Mouse (Mus musculus): ENCODE results near the gene Rnf212b.

Gene Rnf212b

DNA sequence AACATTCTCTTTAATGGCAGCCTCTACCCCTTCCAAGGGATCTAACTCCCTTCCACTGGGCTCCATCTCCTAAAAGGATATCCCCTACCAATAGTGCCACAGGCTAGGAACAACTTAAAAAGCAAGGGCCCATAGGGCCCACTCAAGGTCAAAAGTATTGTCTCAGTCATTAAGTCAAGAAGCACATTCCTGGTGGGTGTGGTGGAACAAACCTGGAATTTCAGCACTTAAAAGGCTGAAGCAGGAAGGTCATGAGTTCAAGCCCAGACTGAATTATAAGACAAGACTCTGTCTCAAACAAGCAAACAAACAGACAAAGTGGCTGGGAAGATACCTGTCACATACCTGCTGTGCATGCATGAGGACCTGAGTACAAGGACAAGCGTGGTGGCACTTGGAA is 18.0 kb upstream of the Rnf212b start:
- DNase-seq (ENCODE audit: extremely low read depth, low read depth, low spot score): no peak

DNA sequence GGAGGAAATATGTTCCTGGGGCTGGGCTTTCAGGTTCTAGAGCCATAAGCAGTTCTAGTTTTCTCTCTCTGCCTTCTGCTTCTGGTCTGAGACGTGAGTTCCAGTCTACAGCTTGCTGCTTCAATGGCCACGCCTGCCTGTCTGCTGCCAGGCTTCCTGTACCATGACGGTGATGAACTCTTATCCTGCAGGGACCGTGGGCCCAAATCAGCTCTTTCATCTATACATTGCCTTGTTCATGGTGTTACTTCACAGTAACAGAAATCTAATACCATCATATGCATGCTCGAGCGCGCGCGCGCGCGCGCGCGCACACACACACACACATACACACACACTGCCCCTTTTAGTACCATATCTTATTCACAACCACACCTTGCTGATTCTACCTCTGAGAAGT is 17.2 kb upstream of the Rnf212b start:
- DNase-seq (ENCODE audit: extremely low read depth, low read depth, low spot score): no peak

DNA sequence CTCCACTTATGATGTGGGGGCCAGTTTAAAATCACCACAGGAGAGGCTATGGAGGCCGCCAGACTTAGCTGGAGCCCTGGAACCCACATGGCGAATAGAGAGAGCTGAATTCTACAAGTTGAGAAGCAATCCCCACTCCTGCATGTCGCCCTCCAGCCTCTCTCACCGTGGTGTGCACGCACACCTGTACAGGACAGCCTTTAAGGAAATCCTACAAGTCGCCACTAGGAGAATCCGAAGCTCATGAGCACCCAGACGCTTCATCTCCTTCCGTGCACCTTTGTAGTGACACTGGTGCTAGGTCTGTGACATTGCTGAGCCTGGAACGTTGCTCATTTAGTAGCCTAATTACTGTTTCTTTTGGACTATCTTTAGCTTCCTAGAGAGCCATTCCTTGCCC is 14.3 kb upstream of the Rnf212b start:
- DNase-seq (ENCODE audit: extremely low read depth, low read depth, low spot score): no peak

DNA sequence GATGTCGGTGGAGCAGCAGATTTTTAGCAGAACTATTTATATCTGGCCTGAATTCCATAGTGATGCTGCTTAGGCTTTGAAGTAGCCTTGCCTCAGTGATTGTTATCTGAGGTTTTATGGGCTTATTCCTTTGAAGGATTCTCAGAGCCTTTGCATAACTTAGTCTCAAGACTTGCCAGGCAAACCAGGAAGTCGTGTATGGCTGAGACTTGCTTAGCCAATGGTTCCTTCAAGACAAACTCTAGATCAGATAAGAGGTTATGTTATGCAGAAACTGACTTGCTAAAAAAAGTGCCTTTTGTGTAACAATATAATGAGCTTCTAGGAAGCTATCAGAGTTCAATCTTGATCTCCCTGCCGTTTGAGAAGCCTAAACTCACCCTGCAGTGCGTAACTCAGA is 11.5 kb upstream of the Rnf212b start:
- peak; percentile 36 for DNase-seq (ENCODE audit: extremely low read depth, low read depth, low spot score)

DNA sequence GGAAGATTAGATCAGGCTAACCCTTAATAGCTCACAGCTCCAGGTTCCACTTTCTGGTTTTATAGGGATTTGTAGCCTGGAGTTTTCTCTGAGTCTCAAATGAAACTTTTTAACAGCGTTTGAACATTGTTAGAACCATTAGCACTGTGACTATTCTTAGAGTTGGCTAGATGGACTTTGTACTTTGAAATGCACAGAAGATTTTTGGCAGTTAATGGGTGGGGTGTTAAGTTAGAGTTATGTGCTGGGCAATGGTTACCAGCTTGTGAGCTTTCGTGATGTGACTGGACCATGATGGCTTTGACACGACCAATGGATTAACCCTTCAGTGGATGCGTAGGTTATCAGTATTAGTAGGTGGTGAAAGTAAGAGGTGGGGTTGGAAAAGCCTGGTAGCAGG is 7.8 kb upstream of the Rnf212b start:
- no peak for DNase-seq (ENCODE audit: extremely low read depth, low read depth, low spot score)

DNA sequence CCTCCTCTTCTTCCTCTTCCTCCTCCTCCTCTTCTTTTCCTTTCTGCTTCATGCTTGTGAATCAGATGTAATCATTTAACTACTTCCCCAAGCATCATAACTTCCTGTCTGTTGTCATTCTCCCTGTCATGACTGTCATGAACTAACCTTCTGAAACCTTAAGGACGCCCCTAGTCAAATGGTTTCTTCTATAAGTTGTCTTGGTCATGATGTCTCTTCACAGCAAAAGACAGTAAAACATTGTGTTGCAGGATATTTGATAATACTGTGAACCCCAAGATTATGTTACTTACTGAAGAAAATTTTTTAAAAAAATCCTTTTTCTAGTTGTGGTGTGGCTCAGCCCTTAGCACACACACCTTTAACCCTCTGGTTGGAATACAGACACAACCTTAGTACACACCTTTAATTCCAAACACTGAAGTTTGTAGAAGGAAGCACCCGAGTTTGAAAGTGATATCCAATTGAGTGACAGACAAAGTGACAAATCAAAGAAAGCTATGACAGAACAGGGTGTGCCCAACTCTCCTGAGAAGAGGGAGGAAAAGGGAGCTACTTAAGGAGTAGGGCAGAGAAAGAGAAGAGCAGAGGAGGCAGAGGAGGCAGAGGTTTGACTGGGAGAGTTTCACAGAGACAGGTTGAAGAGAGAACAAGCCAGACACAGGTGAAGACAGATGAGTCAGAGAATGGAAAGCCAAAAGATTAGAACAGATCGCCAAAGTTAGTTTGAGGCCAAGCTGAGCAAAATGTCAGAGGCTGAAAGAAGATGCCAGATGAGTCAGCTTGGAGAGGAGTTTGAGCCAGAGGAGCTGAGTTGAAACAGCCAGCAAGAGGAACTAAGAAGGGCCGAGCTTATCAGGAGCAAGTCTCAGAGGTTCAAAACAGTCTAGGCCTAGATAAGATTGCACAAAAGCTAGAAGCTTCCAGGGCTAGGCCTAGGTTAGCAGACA is 4.9 kb upstream of the Rnf212b start:
- DNase-seq (ENCODE audit: extremely low read depth, low read depth, low spot score): no peak

DNA sequence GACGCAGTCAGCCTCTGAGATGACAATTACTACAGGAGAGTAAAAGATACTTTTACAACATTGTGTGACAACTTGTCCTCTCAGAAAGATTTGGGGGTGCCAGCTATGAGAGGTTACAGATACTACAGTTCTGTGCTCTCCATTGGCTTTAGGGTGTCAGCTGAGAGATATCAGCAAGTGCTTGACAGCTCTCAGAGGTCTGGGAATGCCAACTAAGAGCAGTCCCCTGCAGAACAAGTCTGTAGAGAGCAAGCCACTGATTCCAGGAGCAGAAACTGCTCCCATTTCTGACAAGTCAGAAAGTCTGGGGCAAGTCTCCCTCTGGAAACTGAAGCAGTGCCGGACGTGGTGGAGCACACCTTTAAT is 4.3 kb upstream of the Rnf212b start:
- DNase-seq (ENCODE audit: extremely low read depth, low read depth, low spot score): no peak

DNA sequence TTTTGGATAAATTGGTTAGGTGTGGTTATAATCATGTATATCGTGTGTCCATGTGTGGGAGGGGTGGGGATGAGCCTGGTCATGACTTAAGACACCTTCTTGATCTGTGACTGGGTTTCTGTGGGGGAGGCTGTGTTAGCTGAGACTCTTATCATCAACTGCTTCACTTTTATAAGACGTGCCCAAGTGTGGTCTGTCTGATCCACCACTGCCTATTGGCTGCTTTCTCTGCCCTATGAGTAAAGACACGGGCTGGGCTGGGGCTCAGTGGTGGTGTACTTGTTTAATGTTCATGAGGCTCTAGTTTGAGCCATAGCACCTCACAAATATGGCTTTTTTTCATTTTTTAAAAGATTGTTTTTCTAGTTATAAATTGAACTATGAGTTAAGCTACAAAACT is 1.8 kb downstream of the Rnf212b start:
- no peak for DNase-seq (ENCODE audit: extremely low read depth, low read depth, low spot score)

DNA sequence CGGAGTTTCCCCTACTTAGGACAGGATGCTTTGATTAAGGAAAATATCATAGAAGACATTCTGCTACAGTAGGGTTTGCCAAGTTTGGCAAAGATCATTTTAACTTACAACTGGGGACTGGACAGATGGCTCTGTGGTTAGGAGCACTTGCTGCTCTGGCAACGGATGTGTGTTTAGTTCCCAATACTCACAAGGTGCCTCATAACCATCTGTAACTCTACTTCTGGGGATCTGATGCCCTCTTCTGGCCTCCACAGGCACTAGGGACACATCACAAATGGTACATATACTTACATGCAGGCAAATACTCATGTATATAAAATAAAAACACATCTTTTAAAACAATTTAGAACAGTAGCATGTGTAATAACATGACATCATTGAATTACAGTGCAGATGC is 3.9 kb downstream of the Rnf212b start:
- no peak for DNase-seq (ENCODE audit: extremely low read depth, low read depth, low spot score)

DNA sequence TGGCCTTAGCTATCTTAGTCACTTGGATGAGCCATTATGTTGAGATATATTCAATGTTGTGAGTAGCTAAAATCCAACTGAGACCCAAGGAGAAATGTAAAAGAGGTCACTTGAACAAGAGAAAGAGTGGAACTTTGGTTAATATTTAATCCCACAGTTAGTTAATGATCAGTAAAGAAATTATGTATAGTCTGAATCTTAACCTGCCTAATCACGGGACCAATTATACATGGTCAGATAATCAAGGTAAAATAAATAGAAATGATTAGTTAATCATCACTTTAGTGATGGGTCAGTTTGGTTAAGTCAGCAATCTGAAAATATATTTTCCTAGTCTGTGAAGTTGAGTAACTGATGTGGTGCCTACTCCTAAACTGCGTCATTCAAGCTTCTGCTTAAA is 8.4 kb downstream of the Rnf212b start:
- DNase-seq (ENCODE audit: extremely low read depth, low read depth, low spot score): no peak

DNA sequence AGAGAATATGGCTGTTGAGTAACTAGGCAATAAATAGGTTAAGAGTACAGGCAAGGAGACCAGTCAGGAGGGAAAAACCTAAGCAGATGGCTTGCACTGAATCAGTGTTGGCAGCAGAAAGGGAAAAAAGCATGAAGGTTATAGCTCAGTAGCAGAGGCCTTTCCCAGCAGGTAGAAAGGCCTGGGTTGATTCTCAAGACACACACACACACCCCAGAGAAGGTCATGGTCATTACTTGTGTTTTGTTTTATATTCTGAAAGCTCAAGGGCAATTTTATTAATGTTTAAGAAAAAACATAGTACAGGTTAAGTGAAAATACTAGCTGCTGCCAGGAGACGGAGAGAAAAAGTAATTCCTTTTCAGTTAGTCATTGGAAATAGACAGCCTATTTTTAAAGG is 9.8 kb downstream of the Rnf212b start:
- no peak for DNase-seq (ENCODE audit: extremely low read depth, low read depth, low spot score)

DNA sequence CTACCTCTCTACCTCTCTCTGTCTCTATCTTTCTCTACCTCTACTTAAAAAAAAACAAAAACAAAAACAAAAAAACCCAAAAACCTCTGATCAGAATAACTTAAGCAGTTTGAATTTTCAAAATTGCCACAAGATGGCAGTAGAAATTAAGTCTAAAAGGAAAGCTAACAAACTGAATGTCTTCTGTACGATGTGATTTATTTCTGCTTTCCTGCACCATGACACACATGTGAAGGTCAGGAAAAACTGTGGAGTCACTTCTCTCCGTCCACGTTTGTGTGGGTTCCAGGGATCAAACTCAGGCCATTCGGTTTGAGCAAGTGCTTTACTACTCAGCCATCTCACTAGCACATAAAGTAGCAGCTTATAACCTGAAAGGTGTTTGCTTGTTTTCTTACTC is 29.5 kb downstream of the Rnf212b start:
- no peak for DNase-seq (ENCODE audit: extremely low read depth, low read depth, low spot score)

DNA sequence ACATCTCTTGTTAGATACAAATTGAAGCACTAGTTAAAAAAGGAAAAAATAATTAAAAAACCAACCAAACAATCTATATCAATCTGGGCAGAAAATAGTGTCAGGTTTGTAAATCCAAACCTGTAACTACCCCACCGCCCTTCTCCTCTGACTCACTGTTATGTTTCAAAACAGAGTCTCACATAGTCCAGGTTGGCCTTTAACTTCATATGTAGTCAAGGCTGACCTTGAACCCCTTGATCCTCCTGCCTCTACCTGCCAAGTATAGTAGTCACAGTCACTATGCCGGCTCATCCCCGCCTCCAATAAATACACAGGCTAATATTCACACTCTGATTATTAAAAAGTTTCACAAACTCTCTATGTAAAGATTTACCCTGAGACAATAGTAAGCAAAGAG is 41.8 kb downstream of the Rnf212b start:
- no peak for DNase-seq (ENCODE audit: extremely low read depth, low read depth, low spot score)

DNA sequence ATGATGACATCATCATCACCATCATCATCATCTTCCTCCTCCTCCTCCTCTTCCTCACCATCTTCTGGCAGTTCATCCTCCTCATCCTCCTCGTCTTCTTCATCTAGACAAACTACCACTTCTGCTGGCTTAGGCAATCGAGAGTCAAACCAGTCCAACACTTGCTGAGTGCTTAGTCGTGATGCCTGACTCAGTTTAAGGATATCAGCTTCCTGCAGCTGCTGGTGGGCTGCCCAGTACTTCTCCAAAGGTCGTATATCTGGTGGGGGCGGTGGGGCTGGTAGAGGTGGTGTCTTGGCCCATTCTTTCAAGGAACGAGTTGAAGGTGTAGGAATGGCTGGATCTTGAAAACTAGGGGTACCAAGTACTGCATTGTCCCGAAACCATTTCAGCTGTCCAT is 42.8 kb downstream of the Rnf212b start:
- DNase-seq (ENCODE audit: extremely low read depth, low read depth, low spot score): no peak

DNA sequence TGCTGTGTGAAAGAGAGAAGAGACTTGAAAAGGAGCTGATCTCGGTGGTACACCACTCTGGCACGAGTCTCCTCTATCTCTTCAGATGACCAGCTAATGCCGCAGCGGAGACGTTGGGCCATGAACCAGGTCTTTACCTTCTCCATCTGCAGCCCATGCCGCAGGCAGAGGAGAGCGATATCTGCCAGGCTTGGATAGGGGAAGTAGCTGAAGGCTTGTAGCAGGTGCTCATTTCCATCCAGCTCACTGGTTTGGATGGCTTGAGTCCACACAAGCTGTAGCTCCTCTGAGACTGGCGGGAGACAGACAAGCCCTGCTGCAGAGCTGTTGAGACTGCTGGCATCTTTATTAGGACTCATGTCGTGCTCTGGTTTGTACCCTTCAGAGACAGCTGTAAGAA is 44.0 kb downstream of the Rnf212b start:
- DNase-seq (ENCODE audit: extremely low read depth, low read depth, low spot score): no peak

DNA sequence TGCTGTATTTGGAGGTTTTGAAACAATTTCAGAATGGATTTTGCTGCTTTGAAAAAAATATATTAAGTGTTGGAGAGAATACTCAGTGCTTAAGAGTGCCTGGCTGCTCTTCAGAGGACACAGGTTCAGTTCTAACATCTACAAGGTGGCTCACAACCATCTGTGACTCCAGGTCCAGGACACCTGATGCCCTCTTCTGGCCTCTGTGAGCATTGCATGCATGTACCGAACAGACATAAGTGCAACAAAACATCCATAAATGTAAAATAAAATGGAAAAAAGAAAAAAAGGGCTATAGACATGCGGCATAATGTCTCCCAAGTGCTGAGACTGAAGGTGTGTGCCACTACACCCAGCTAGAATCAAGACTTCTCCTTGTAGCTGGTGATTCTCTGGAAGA is 46.6 kb downstream of the Rnf212b start:
- no peak for DNase-seq (ENCODE audit: extremely low read depth, low read depth, low spot score)

DNA sequence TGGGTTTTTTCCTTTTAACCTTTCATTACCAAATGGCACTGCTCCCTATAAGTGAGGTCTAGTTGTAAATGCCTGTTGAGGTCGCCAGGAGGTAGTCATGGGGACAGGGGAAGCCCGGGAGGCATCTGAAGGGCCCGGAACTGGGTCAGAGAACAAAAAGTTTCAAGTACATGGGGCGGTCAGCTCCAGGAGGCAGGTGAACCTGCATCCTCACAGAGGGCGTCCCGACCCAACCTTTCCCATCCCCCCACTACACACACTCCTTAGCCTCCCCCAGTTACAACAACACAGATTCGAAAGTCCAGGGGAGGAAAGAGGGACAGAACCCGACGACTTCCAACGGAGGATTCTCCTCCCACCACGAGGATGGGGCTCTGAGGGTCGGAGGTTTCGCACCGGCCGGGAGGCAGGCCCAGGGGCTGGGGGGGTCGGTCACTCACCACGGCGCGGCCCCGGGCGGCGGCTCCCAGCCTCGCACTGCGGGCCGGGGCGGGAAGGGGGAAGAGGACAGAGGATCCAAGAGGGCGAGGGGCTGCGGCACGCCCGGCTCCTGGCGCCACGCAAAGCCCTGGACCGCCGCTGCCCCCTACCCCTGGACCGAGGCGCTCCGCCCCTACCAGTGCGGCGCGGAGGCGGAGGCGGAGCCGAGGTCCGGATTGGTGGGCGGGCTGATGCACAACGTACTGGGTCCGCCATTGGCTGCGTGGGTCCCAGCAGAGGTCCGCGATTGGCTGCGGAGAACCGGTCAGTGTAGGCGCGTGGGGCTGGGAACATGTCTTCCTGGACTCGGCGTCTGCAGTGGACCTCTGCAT is 49.8 kb downstream of the Rnf212b start:
- DNase-seq (ENCODE audit: extremely low read depth, low read depth, low spot score): peak; percentile 42

DNA sequence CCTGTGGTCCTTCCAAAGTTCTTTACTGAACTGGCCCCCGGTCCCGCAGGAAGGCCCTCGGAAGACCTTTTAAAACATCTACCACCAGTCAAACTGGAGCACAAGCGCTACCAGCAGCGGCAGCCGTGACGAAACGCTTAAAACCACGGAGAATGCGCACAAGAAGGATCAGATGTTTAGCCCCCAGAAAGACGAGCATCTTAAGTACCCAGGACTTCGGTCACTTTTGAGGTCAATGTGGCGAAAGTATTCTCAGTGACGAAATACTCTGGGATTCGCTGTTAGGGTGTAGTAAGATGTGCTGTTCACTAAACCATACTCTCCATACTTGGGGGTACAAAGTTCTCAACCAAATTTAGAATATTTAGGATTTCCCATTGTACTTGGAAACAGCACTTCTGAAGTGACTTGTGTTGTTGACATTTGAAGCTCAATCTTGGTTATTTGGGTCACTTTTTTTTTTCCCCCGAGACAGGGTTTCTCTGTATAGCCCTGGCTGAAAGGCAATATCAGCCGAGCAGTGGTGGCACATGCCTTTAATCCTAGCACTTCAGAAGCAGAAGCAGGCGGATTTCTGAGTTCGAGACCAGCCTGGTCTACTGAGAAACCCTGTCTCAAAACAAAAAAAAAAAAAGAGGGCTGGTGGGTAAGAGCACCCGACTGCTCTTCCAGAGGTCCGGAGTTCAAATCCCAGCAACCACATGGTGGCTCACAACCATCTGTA is 50.5 kb downstream of the Rnf212b start:
- no peak for DNase-seq (ENCODE audit: extremely low read depth, low read depth, low spot score)

DNA sequence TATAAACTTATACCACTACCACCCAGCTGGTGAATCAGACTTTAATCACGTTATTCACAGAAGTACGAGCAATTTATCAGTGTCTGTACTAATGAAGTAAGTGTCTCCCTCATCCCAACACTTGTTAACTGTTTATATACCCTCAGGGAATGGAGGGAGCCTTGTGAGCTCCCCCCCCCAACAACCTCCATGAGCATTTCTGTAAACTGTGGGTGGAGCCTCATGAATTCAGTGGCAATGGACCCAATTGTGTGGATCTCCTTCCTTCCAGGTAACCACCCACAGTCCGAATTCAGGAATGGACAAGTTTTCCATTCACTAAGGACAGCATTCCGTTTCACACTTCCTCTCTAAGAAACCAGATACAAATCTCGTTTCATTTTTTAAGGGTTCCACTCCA is 51.7 kb downstream of the Rnf212b start:
- no peak for DNase-seq (ENCODE audit: extremely low read depth, low read depth, low spot score)

DNA sequence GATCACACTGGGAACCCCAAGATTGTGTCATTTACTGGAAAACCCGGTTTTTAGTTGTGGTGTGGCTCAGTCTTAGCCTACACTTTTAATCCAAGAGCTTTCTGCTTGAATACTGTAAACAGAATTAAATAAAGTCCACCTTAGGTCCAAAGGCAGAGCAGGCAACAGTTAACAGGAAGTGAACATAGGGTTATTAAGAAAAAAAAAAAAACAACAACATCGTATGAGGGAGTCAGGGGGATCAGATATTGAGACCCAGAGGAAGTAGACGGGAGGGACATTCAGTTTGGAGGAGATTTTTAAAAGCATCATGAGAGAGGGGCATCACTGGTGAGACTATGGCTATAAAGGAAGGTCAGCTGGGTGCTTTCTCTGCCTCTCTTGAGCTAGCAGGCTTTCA is 52.3 kb downstream of the Rnf212b start:
- no peak for DNase-seq (ENCODE audit: extremely low read depth, low read depth, low spot score)

DNA sequence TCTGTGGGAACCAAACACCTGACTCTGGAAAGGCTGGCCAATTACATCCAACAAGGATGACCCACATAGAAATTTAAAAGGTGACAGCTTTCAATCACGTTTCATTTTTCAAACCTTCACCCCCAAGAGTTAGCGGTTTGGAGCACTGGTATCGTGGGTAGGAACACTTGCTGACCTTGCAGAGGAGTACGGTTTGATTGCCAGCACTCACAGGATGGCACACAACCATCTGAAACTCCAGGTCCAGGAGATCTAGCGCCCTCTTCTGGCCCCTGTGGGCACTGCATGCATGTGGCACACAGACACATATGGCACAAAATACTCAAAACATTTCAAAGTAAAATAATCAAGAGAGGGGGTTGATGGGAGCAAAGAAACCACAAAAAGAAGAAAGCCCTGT is 53.0 kb downstream of the Rnf212b start:
- DNase-seq (ENCODE audit: extremely low read depth, low read depth, low spot score): no peak

DNA sequence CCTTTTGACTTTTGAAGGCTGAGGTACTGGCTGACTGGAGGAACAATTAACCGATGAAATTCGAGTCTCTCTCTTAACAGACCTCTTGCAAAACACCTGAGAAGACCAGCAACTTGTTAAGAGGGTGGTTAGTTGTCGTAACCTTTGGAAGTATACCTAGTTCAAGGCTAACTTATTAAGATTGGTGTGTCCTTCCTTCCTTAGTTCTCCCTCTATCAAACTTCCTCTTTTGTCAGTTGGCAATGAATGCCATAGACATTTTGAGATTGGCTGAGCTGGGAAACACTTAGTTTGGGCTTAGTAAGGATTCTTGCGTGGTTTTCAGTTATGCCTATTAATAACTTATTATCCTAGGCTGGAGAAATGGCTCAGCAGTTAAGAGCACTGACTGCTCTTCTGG is 54.1 kb downstream of the Rnf212b start:
- DNase-seq (ENCODE audit: extremely low read depth, low read depth, low spot score): no peak

Data from fat pad, adult 2 months (tissue).